Mouse (Mus musculus) layer of hippocampus, postnatal 10 days (tissue): ENCODE results near the gene Syt3. TPM values are rescaled to one million over a fixed set of nuclear protein-coding genes. Genes with fewer than 3 reads are reported as not detected.

Experiments
- DNase-seq, 2 experiments: peaks; one replicate each; pipeline ENCODE4 v3.0.0; 2021; ENCODE audit warnings: low spot score in 2 of 2
- long read RNA-seq: library from polyadenylated mRNA; stranded (forward); transcript quantifications from one replicate; pipeline ENCODE4 v2.0.0, GENCODE M21; 2023
- total RNA-seq, 2 experiments: library from RNA; stranded (reverse); gene quantifications; 2 replicates each; pipeline ENCODE4 v1.2.3; 2021

Syt3 gene
- total RNA-seq, result 10 to 100 TPM; 84.0 to 90.2 TPM
- long read RNA-seq, transcript Syt3-202 (11 exons, 2,494 nt), result major isoform, 25 of 79 reads
- long read RNA-seq, transcript Syt3-201 (11 exons, 2,627 nt), result minor isoform, 8 of 79 reads
- long read RNA-seq, partial matches to known transcripts, result 36 of 79 reads
- long read RNA-seq, other reads (novel, unspliced or antisense), result 8 of 79 reads

DNA sequence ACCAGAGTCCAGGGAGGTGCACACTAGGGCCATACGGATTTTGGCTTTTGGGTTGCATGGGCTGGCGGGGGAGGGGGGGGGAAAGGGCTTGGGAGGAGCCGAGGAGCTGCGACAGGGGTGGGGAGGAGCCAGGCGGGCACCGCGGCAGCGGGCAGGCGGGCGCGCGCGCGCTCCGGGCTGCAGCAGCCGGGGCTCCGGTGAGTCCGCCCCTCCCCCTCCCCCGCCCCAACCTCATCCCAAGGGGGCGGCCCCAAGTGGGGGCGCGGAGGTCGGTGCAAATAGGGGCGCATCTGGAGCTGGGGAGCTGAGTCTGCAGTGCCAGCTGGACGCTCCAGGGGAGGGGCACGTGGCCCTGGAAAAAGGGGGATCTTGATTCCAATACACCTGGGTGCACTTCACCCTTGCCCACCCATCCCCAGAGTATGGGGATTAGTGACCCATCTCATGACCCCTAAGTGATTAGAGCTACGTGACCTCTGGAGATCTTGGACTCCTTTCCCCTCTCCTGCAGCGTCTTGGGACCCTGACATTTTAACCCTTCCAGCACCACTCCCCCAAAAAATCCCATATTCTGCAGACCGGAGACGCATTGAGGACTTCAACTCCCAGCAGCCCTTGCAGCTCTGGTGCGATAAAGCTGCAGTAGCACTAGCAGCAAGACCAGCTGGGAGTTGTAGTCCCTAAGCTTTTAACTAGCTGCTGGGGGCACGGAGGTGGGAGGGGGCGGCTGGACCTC lies at the start of gene Syt3:
TSS of gene Syt3 (plus strand) at position 123 of the 736 bp plus-strand sequence.
- DNase-seq, result peak; percentile 73 to 79

- DNase-seq, result no peak
These were observed 49.8 kb upstream of the Syt3 start for GRCm38 (mm10) chr7:44334139-44334538.

- peak in 1 of 2 experiments; percentile 67 for DNase-seq
These were observed 48.6 kb upstream of the Syt3 start for GRCm38 (mm10) chr7:44335031-44335878.

- DNase-seq, result peak in 1 of 2 experiments; percentile 61
These were observed 47.6 kb upstream of the Syt3 start for GRCm38 (mm10) chr7:44336046-44337021.

- peak in 1 of 2 experiments; percentile 53 for DNase-seq
These were observed 46.6 kb upstream of the Syt3 start for GRCm38 (mm10) chr7:44337121-44337849.

DNA sequence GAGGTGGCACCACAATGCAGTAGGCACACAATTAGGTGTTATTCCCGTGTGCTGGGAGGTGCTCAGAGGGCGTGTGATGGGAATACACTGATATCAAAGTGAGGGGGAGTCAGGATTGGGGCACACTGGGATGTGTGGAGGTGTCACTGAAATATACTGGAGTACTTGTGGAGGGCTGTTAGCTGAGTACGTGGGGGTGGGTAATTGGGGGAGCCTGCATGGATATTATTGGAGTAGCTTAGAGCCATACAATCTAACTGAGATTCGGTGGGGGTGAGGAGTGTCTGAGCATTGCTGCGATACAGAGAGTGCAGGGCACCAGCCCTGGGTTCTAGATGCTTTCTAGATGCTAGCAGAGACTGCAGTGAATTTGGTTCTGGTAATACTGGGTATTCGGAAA lies 43.7 kb upstream of the Syt3 start:
- no peak for DNase-seq

GRCm38 (mm10) chr7:44341119-44341518 lies 42.8 kb upstream of the Syt3 start:
- no peak for DNase-seq

- DNase-seq, result no peak
These were observed 42.2 kb upstream of the Syt3 start for GRCm38 (mm10) chr7:44341714-44342113.

DNA sequence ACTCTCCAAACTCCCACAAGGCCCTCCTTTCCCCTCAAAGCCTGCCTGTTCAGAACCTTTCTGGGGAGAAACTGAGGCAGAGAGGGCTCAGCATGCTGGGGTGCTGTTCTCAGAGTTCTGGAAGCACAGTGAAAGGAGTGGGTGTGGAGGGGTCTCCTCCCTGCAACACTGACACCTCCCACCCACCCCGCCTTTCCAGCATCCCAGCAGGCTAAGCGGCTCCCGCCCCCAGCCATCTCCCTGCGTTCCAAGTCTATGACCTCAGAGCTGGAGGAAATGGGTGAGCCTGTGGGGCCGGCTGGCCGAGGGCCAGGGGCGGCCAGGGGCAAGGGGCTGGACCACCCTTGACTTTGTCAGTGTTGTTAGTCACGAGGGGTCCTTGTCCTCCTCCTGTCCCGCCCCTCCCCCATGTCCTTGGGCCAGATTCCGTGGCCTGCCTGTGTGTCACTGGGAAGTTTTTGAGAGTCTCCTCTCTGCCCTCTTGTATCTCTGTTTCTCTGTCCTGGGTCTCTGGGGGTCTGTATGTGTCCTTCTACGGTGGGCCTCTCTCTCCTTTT lies 40.4 kb upstream of the Syt3 start:
- DNase-seq, result no peak

GRCm38 (mm10) chr7:44344622-44345021 lies 39.3 kb upstream of the Syt3 start:
- no peak for DNase-seq

- DNase-seq, result no peak
These were observed 34.9 kb upstream of the Syt3 start for GRCm38 (mm10) chr7:44349043-44349442.

DNA sequence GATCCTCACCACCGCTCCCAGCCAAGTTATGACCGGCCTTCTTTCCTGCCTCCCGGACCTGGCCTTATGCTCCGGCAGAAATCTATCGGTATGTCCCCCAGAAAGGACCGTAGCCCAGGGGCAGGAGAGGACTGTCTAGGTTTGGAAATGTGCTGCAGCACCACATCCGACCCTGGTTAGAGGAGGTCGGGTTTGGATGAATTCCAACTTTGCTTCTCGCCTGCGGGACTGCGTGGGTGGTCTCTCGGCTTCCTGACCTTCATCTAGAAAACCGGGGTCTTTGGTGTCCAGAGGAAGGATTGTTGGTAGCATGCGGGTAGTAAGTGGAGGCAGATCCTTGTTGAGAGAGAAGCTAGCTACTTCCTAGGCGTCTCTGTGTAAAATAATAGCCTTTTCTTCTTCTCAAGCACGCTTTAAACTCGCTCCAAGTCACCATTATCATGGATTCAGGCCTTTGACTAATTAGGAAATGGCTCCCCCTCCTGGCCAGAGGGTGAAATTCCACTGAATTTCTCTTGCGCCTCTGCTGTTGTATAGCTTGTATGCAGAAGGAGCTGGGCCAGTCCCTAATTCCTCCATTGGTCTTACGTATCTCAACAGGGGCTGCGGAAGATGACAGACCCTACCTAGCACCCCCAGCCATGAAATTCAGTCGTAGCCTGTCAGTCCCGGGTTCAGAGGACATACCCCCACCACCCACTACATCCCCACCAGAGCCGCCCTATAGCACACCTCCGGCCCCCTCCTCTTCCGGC lies 32.8 kb upstream of the Syt3 start:
- peak; percentile 85 to 87 for DNase-seq

DNA sequence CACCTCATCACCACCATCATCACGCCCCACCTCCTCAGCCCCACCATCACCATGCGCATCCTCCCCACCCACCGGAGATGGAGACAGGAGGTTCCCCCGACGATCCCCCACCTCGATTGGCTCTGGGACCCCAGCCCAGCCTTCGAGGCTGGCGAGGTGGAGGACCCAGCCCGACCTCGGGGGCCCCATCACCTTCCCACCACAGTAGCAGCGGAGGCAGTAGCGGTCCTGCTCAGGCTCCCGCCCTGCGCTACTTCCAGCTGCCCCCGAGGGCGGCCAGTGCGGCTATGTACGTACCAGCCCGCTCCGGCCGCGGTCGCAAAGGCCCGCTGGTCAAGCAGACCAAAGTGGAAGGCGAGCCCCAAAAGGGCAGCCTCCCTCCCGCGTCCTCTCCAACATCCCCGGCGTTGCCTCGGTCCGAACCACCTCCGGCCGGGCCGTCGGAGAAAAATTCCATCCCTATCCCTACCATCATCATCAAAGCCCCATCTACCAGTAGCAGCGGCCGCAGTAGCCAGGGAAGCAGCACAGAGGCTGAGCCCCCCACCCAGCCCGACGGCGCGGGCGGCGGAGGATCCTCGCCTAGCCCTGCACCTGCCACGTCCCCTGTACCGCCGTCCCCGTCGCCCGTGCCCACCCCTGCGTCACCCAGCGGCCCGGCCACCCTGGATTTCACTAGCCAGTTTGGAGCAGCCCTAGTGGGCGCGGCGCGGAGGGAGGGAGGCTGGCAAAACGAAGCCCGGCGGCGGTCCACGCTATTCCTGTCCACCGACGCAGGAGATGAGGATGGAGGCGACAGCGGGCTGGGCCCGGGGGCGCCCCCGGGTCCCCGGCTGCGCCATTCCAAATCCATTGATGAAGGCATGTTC lies 31.8 kb upstream of the Syt3 start:
- peak in 1 of 2 experiments; percentile 22 for DNase-seq

- peak; percentile 42 to 60 for DNase-seq
These were observed 30.9 kb upstream of the Syt3 start for GRCm38 (mm10) chr7:44352750-44353600.

DNA sequence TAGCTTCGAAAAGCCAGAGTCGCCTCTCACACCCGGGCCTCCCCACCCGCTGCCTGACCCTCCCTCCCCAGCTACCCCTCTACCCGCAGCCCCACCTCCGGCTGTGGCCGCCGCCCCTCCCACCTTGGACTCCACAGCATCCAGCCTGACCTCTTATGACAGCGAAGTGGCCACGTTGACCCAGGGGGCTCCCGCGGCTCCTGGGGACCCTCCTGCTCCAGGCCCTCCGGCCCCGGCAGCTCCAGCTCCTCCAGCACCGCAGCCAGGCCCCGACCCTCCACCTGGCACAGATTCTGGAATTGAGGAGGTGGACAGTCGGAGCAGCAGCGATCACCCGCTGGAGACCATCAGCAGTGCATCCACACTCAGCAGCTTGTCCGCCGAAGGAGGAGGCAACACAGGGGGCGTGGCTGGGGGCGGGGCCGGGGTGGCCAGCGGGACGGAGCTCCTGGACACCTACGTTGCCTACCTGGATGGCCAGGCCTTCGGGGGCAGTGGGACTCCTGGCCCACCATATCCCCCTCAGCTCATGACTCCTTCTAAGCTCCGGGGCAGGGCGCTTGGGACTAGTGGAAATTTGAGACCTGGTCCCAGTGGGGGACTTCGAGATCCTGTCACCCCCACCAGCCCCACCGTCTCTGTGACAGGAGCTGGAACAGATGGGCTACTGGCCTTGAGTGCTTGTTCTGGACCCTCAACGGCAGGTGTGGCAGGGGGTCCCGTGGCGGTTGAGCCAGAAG lies 30.1 kb upstream of the Syt3 start:
- no peak for DNase-seq

DNA sequence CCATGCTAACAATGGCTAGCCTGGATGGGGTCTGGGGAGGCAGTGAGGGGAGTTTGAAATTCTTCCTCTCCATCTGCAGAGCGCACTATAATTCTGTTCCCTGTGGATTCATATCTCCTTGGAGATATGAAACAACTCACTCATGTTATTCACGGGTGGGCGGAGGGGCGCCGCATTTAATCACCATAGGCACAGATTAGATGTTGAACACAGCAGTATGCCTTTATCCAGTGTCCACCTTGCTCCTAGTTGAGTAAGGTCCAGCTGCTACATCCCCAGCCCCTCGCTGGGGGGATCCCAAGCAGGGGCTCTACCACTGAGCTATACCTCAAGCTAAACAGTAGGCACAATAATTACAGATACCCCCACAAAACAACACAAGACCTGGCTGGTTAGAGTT lies 28.5 kb upstream of the Syt3 start:
- DNase-seq, result peak in 1 of 2 experiments; percentile 10
